Mouse (Mus musculus): ENCODE measurements at regions not wholly inside any gene's neighbourhood (a gene's known extent, or its start where the extent isn't known, plus 50 kb on each side); places are given as distances from the start of the nearest gene placed in this dataset.

DNA sequence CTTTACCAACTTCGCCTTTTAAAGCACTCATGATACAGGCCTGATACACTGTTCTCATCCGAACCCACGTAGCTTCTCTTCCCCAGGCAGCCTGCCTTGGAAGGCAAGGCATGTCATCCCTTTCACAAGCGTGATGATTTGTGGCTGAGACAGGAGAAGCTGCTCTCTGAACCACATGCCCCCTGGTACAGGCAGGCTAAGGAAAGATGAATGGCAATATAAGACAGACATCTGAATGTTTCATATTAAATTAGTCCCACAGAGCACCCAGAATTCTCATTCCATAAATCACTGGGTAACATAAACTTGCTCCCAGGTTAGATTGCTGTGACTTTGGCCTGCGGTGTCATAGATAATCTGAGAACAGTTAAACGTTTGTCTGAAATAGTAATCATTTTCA lies 280.9 kb upstream of the Mpped2 start:
- ATAC-seq (no peak), DNase-seq (ENCODE audit: low spot score) (no peak)
- Histone ChIP-seq H3K4me1 (ENCODE audit: control insufficient read depth, insufficient read depth, low read length) (no peaks in the 10 kb centered on the region), H3K27ac (ENCODE audit: low read depth, low read length) (no peak overlapping the region), H3K4me3 (ENCODE audit: low read depth, low read length) (no peak overlapping the region), H3K36me3 (ENCODE audit: control insufficient read depth, insufficient read depth, low read length) (no peaks in the 10 kb centered on the region), H3K9ac (ENCODE audit: low read length) (no peak overlapping the region), H3K27me3 (replicated peaks; ENCODE audit: control insufficient read depth, insufficient read depth, low read length) (no peaks in the 10 kb centered on the region), H3K4me2 (ENCODE audit: low read length) (no peak overlapping the region), H3K9me3 (replicated peaks; ENCODE audit: control insufficient read depth, low read length) (no peaks in the 10 kb centered on the region)
- 92% methylated on average over 6 of the region's 6 CpGs for WGBS

DNA sequence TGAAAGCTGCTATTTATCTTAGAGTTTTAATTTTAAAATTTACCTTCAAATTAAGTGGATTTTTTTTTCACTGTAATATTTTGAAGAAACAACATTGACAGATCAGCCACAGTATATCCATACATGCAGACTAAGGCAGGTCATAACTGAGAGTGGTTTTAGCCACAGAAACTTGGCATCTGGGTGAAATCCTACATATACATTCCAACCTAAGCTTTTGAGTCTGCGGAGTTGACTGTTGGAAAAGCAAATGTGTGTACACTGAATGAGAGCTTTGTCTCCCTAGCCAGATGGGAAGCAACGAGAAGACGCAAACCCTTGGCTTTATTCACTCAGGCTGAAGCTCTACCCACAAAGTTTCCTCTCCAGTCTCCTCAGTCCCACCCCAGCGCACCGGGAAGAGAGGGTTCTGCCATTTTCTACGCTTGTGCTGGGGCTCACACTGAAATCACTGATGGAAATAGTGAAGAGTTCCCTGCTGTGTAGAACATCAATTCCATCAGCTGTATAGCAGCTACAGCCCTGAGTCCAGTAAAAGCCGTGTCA lies 277.5 kb upstream of the Mpped2 start:
- H3K27ac ChIP-seq (ENCODE audit: low read depth, low read length), result no peak overlapping the region
- H3K9me3 ChIP-seq (replicated peaks; ENCODE audit: control insufficient read depth, low read length), result no peaks in the 10 kb centered on the region
- H3K9ac ChIP-seq (ENCODE audit: low read length), result no peak overlapping the region
- DNase-seq (ENCODE audit: low spot score) (no peak), ATAC-seq (no peak)
- WGBS, result 65% methylated on average over 7 of the region's 7 CpGs
- no peak overlapping the region for H3K4me3 ChIP-seq (ENCODE audit: low read depth, low read length)
- no peaks in the 10 kb centered on the region for H3K4me1 ChIP-seq (ENCODE audit: control insufficient read depth, insufficient read depth, low read length)
- no peaks in the 10 kb centered on the region for H3K27me3 ChIP-seq (replicated peaks; ENCODE audit: control insufficient read depth, insufficient read depth, low read length)
- H3K36me3 ChIP-seq (ENCODE audit: control insufficient read depth, insufficient read depth, low read length), result no peaks in the 10 kb centered on the region
- H3K4me2 ChIP-seq (ENCODE audit: low read length), result no peak overlapping the region

DNA sequence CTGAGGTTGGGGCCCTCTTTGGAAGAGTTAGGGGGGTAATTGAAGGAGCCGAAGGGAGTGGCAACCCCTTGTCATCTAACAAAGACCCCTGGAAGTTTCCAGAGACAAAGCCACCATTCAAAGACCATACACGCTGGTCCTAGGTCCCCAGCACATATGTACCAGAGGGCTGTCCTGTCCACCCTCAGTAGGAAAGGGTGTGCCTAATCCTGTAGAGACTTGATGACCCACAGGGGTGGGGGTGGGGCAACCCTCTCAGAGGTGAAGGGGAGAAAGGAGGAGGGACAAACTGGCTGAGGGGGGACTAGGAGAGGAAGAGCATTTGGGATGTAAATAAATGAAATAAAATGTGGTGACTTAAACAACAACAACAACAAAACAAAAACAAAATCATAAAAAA lies 274.9 kb upstream of the Mpped2 start:
- Histone ChIP-seq H3K4me1 (ENCODE audit: control insufficient read depth, insufficient read depth, low read length) (no peaks in the 10 kb centered on the region), H3K9me3 (replicated peaks; ENCODE audit: control insufficient read depth, low read length) (no peaks in the 10 kb centered on the region), H3K9ac (ENCODE audit: low read length) (no peak overlapping the region), H3K27me3 (replicated peaks; ENCODE audit: control insufficient read depth, insufficient read depth, low read length) (no peaks in the 10 kb centered on the region), H3K27ac (ENCODE audit: low read depth, low read length) (no peak overlapping the region), H3K4me3 (ENCODE audit: low read depth, low read length) (no peak overlapping the region), H3K36me3 (ENCODE audit: control insufficient read depth, insufficient read depth, low read length) (no peaks in the 10 kb centered on the region), H3K4me2 (ENCODE audit: low read length) (no peak overlapping the region)
- DNase-seq (ENCODE audit: low spot score) (no peak), ATAC-seq (no peak)
- WGBS, result 42% methylated on average over 2 of the region's 2 CpGs

DNA sequence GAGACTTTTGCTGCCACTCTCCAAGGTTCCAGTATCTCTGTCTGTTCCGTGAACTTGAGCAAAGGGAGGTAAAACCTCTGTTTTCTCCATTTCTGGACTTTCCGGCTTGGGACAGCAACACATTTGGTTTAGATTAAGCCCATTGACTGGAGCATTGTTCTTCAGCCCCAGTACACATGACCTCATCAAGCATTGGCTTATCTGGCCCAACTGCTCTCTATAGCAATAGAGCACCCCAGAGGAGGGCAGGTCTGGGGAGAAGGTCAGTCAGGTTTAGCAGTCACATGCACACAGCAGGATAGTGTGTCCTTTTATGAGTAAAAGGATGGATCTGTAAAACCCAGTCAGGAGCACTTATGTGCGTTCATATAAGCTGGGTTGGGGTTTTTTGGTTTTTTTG lies 268.1 kb upstream of the Mpped2 start:
- H3K9ac ChIP-seq (ENCODE audit: low read length), result no peak overlapping the region
- no peaks in the 10 kb centered on the region for H3K36me3 ChIP-seq (ENCODE audit: control insufficient read depth, insufficient read depth, low read length)
- H3K27me3 ChIP-seq (replicated peaks; ENCODE audit: control insufficient read depth, insufficient read depth, low read length), result no peaks in the 10 kb centered on the region
- H3K4me2 ChIP-seq (ENCODE audit: low read length), result no peak overlapping the region
- ATAC-seq, result peak; percentile 65; the same call in 1 of the 2 replicates
- no peaks in the 10 kb centered on the region for H3K9me3 ChIP-seq (replicated peaks; ENCODE audit: control insufficient read depth, low read length)
- peak; percentile 29 for DNase-seq (ENCODE audit: low spot score)
- no peak overlapping the region for H3K27ac ChIP-seq (ENCODE audit: low read depth, low read length)
- 16% methylated on average over 3 of the region's 3 CpGs for WGBS
- 0 out of 2 replicates have a peak, but pooled peaks cover 2% of the 10 kb centered on the region for H3K4me1 ChIP-seq (ENCODE audit: control insufficient read depth, insufficient read depth, low read length)
- no peak overlapping the region for H3K4me3 ChIP-seq (ENCODE audit: low read depth, low read length)

DNA sequence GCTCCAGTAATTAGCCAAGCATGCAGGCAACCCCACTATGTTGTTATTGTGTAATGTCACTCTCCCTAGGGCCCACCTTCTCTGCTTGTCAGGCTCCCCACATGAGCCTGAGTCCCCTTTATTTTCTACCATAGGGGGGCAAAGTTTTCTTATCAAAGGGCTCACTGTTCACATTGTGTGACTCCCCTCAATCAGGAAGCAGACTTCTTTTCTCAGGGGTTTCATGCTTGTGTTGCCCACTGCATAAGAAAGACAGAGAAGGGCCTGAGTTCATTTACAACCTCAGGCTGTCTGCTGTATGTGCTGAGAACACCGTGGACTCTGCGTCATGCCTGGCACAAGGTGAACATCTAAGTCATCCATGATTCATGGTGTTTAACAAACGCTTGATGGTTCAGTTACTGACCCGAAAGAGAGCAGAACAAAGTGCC lies 267.6 kb upstream of the Mpped2 start:
- Histone ChIP-seq H3K9ac (ENCODE audit: low read length) (no peak overlapping the region), H3K27me3 (replicated peaks; ENCODE audit: control insufficient read depth, insufficient read depth, low read length) (no peaks in the 10 kb centered on the region), H3K4me1 (ENCODE audit: control insufficient read depth, insufficient read depth, low read length) (0 out of 2 replicates have a peak, but pooled peaks cover 2% of the 10 kb centered on the region), H3K4me3 (ENCODE audit: low read depth, low read length) (no peak overlapping the region), H3K27ac (ENCODE audit: low read depth, low read length) (no peak overlapping the region), H3K36me3 (ENCODE audit: control insufficient read depth, insufficient read depth, low read length) (no peaks in the 10 kb centered on the region), H3K9me3 (replicated peaks; ENCODE audit: control insufficient read depth, low read length) (no peaks in the 10 kb centered on the region), H3K4me2 (ENCODE audit: low read length) (no peak overlapping the region)
- WGBS, result 5% methylated on average over 4 of the region's 4 CpGs
- ATAC-seq (peak; percentile 91), DNase-seq (ENCODE audit: low spot score) (peak; percentile 75)

DNA sequence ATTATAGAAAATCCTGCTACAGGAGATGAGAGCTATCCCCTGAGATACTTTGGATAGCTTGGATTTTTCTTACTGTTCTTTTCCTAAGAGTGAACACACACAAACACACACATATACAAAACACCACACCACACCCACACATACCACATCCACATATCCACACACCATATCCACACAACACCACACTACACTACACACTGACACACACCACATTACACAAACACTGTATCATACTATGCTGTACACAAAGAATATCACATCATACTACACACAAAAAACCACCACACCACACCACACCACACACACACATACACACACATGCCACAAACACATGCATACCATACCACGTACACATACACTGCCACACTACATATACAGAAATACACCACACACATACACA lies 267.1 kb upstream of the Mpped2 start:
- Histone ChIP-seq H3K4me1 (ENCODE audit: control insufficient read depth, insufficient read depth, low read length) (0 out of 2 replicates have a peak, but pooled peaks cover 2% of the 10 kb centered on the region), H3K4me2 (ENCODE audit: low read length) (no peak overlapping the region), H3K27me3 (replicated peaks; ENCODE audit: control insufficient read depth, insufficient read depth, low read length) (no peaks in the 10 kb centered on the region), H3K27ac (ENCODE audit: low read depth, low read length) (no peak overlapping the region), H3K36me3 (ENCODE audit: control insufficient read depth, insufficient read depth, low read length) (no peaks in the 10 kb centered on the region), H3K4me3 (ENCODE audit: low read depth, low read length) (no peak overlapping the region), H3K9me3 (replicated peaks; ENCODE audit: control insufficient read depth, low read length) (no peaks in the 10 kb centered on the region), H3K9ac (ENCODE audit: low read length) (no peak overlapping the region)
- 97% methylated on average over 1 of the region's 1 CpGs for WGBS
- DNase-seq (ENCODE audit: low spot score) (no peak), ATAC-seq (no peak)

DNA sequence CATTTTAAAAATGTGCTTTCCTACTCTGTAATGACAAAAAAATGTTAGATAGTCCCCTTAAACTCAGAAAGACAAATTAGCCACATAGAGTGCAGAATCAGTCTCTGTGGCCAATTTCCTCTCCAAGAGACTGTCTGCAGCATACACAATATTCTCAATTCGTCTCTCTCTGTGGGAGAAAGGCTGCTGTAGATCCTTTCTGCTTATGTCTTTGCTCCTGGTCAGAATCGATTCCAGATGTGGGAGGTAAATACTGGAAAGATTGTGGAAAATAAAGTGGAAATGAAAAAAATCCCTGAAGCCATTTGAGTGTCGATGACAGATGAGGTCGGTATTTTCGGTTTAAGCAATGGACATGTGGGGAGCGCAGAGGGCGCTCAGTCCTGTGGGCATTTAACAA lies 265.8 kb upstream of the Mpped2 start:
- DNase-seq (ENCODE audit: low spot score) (no peak), ATAC-seq (no peak)
- peaks cover 2% of the 10 kb centered on the region; the same call in 1 of the 2 replicates for H3K4me1 ChIP-seq (ENCODE audit: control insufficient read depth, insufficient read depth, low read length)
- no peaks in the 10 kb centered on the region for H3K9me3 ChIP-seq (replicated peaks; ENCODE audit: control insufficient read depth, low read length)
- no peak overlapping the region for H3K4me2 ChIP-seq (ENCODE audit: low read length)
- WGBS, result 86% methylated on average over 7 of the region's 7 CpGs
- no peak overlapping the region for H3K9ac ChIP-seq (ENCODE audit: low read length)
- no peaks in the 10 kb centered on the region for H3K36me3 ChIP-seq (ENCODE audit: control insufficient read depth, insufficient read depth, low read length)
- no peaks in the 10 kb centered on the region for H3K27me3 ChIP-seq (replicated peaks; ENCODE audit: control insufficient read depth, insufficient read depth, low read length)
- H3K4me3 ChIP-seq (ENCODE audit: low read depth, low read length), result no peak overlapping the region
- H3K27ac ChIP-seq (ENCODE audit: low read depth, low read length), result no peak overlapping the region

DNA sequence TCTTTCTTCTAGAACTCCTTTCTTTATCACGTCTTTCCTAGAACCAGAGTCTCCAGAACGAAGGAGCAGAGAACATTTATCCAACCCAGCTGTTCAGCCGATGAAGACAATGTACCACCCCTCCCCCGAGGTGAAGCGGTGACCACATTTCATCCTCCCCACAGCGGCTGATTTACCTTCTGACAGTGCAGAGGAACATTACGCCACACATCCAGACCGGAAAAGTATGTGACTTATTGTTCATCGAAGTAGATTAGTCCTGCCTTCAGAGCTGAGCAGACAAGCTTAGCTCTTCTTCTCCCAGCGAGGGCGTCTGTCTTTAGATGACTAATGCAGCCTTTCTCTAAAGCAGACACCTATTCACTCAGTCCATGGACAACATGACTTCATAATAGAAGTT lies 264.2 kb upstream of the Mpped2 start:
- Histone ChIP-seq H3K4me2 (ENCODE audit: low read length) (no peak overlapping the region), H3K9ac (ENCODE audit: low read length) (no peak overlapping the region), H3K36me3 (ENCODE audit: control insufficient read depth, insufficient read depth, low read length) (no peaks in the 10 kb centered on the region), H3K4me3 (ENCODE audit: low read depth, low read length) (no peak overlapping the region), H3K27ac (ENCODE audit: low read depth, low read length) (no peak overlapping the region), H3K27me3 (replicated peaks; ENCODE audit: control insufficient read depth, insufficient read depth, low read length) (no peaks in the 10 kb centered on the region), H3K4me1 (ENCODE audit: control insufficient read depth, insufficient read depth, low read length) (peaks cover 2% of the 10 kb centered on the region; the same call in 1 of the 2 replicates), H3K9me3 (replicated peaks; ENCODE audit: control insufficient read depth, low read length) (no peaks in the 10 kb centered on the region)
- WGBS, result 69% methylated on average over 11 of the region's 11 CpGs
- no peak for ATAC-seq
- DNase-seq (ENCODE audit: low spot score), result no peak

DNA sequence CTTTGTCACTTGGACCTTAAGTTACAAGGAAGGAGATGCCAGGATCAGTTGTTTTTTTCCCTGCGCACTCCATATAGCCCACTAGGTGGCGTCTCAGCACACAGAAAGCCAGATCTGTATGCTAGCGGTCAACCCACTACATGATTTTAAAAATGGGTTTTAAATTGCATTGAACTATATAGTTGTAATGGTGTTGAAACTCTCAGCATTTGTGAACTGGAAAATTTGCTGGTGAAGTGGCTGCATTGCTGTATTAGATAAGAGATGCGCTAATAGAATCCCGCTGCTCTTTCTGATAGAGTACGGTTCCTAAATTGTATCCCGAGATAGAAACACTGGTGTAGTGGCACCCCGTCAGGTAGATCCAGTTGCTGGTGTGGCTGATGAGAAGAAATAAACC lies 261.9 kb upstream of the Mpped2 start:
- ATAC-seq, result peak; percentile 80

More for the DNA sequence above, 261.9 kb upstream of the Mpped2 start:
- DNase-seq (ENCODE audit: low spot score), result peak; percentile 88
- Histone ChIP-seq H3K27ac (ENCODE audit: low read depth, low read length) (no peak overlapping the region), H3K4me3 (ENCODE audit: low read depth, low read length) (peak overlapping the region; percentile 18), H3K36me3 (ENCODE audit: control insufficient read depth, insufficient read depth, low read length) (no peaks in the 10 kb centered on the region), H3K27me3 (replicated peaks; ENCODE audit: control insufficient read depth, insufficient read depth, low read length) (no peaks in the 10 kb centered on the region), H3K4me1 (ENCODE audit: control insufficient read depth, insufficient read depth, low read length) (no peaks in the 10 kb centered on the region; the same call in 1 of the 2 replicates), H3K9me3 (replicated peaks; ENCODE audit: control insufficient read depth, low read length) (no peaks in the 10 kb centered on the region), H3K9ac (ENCODE audit: low read length) (peak overlapping the region; percentile 35; the same call in 1 of the 2 replicates), H3K4me2 (ENCODE audit: low read length) (peak overlapping the region; percentile 55)
- 20% methylated on average over 8 of the region's 8 CpGs for WGBS

Data from forebrain, embryonic 14.5 days (tissue).